Mouse (Mus musculus) intestine, embryonic 14.5 days (tissue): Measurements from ENCODE around the gene Dmwd. TPM values are rescaled to one million over a fixed set of nuclear protein-coding genes. Genes with fewer than 3 reads are reported as not detected.

Experiments
- ATAC-seq: fragments of 200-750 bp; cut with Nextera tagmentation; replicated peaks from 2 replicates; pipeline ENCODE4 v1.8.0; 2017; ENCODE audit warnings: low read depth, moderate number of reproducible peaks, moderate TSS enrichment, moderate library complexity; ENCODE audit not compliant: low FRiP score, low TSS enrichment
- DNase-seq: peaks from one replicate; pipeline ENCODE4 v3.0.0-alpha.2; 2018; ENCODE audit warnings: low spot score
- H3K27ac ChIP-seq: fragments of 300-500 bp; sonication (generic); 2 replicates; pipeline ENCODE4 v1.5.1; 2014; ENCODE audit warnings: low read depth, mild to moderate bottlenecking, control low read depth
- H3K27me3 ChIP-seq: fragments of 300-500 bp; sonication (generic); replicated peaks from 2 replicates; pipeline ENCODE4 v1.6.1; 2014; ENCODE audit warnings: low read length, control low read depth; ENCODE audit not compliant: control insufficient read depth, insufficient read depth
- H3K36me3 ChIP-seq: fragments of 300-500 bp; sonication (generic); 2 replicates; pipeline ENCODE4 v1.6.1; 2014; ENCODE audit warnings: low read length, control low read depth; ENCODE audit not compliant: control insufficient read depth, insufficient read depth
- H3K4me1 ChIP-seq: fragments of 300-500 bp; sonication (generic); replicated peaks from 2 replicates; pipeline ENCODE4 v1.6.1; 2014; ENCODE audit warnings: low read length, control low read depth, mixed read lengths; ENCODE audit not compliant: control insufficient read depth, insufficient read depth
- H3K4me2 ChIP-seq: fragments of 300-500 bp; sonication (generic); 2 replicates; pipeline ENCODE4 v1.6.1; 2014; ENCODE audit warnings: low read length
- H3K4me3 ChIP-seq: fragments of 300-500 bp; sonication (generic); 2 replicates; pipeline ENCODE4 v1.5.1; 2014; ENCODE audit warnings: low read depth, low read length, control low read depth, mixed read lengths
- H3K9ac ChIP-seq: fragments of 300-500 bp; sonication (generic); 2 replicates; pipeline ENCODE4 v1.6.1; 2014; ENCODE audit warnings: mild to moderate bottlenecking, low read length
- H3K9me3 ChIP-seq: fragments of 300-500 bp; sonication (generic); 2 replicates; pipeline ENCODE4 v1.6.1; 2016; ENCODE audit warnings: low read length, control low read depth; ENCODE audit not compliant: control insufficient read depth
- WGBS: fragments of 180-500 bp; shearing (Covaris S2); extraction: QIAGEN DNeasy Blood & Tissue Kit; methylation state at CpG from one replicate; pipeline ENCODE4 v1.1.7; 2014; 5-methylcytosine and 5-hydroxymethylcytosine counted together
- polyA plus RNA-seq: library from polyadenylated mRNA; unstranded; fragments of >200 nt; fragmentation: Nextera tagmentation; extraction: Ambion mirVana; gene quantifications from 2 replicates; pipeline ENCODE4 v1.2.1, GENCODE M21; 2014

The Dmwd gene
- polyA plus RNA-seq, 1 experiment from 2014 or later: 15.8 TPM

DNA sequence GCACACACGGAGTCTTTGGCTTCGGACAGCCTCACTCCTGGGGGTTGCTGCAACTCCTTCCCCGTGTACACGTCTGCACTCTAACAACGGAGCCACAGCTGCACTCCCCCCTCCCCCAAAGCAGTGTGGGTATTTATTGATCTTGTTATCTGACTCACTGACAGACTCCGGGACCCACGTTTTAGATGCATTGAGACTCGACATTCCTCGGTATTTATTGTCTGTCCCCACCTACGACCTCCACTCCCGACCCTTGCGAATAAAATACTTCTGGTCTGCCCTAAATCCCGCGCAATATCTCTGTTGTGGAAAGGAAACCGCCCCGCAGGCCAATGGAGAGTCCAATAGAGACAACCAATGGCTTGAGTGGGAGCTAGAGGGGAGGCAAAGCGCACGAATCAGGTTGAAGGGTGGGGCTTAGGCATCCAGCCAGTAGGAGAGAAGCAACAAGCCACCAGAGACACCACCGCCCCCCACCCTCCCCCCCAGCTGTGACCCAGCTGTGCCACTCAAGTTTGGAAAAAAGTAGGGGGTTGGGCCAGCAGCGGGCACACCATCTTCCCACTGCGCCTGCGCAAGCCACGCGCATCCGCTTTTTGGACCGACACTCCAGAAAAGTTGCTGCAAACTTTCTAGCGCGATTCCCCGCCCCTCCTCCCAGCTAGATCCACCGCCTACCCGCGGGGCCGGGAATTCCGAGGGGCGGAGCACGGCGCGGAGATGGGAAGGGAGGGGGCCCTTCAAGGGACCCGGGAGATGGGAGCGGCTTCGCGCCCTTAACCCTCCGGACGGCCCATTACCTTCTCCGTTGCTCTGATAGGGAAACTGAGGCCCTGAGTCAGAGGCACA, 17.7 kb downstream of the Dmwd start:
- Histone ChIP-seq H3K9ac (peak overlapping the region; percentile 81), H3K4me2 (peak overlapping the region; percentile 91), H3K4me3 (peak overlapping the region; percentile 78), H3K4me1 (peaks cover 36% of the 10 kb centered on the region), H3K36me3 (peaks cover 29% of the 10 kb centered on the region), H3K9me3 (no peaks in the 10 kb centered on the region), H3K27me3 (no peaks in the 10 kb centered on the region), H3K27ac (peak overlapping the region; percentile 96)
- peak; percentile 84 for ATAC-seq
- DNase-seq: peak; percentile 97
- WGBS: 1% methylated on average over 45 of the region's 45 CpGs

DNA sequence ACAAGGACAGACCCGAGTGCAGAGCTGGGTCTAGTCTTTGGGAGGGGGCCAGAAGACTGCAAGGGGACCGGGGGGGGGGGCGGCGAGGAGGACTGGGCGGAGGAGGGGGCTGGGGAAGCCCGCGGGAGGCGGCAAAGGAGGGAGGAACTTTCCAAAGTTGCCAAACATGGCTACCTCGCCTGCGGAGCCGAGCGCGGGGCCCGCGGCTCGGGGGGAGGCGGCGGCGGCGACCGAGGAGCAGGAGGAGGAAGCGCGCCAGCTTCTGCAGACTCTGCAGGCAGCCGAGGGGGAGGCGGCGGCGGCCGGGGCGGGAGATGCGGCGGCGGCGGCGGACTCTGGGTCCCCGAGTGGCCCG, 18.4 kb downstream of the Dmwd start, which contains the start of gene Six5:
TSS of gene Six5 (plus strand) at position 124 of the 355 bp plus-strand sequence.
- Histone ChIP-seq H3K36me3 (peaks cover 26% of the 10 kb centered on the region), H3K27ac (peak within 1 kb of the TSS; percentile 96), H3K4me2 (peak within 1 kb of the TSS; percentile 91), H3K4me3 (peak within 1 kb of the TSS; percentile 78), H3K9ac (peak within 1 kb of the TSS; percentile 81), H3K9me3 (no peaks in the 10 kb centered on the region), H3K27me3 (no peaks in the 10 kb centered on the region), H3K4me1 (peaks cover 36% of the 10 kb centered on the region)
- peak; percentile 0; the same call in 1 of the 2 replicates for ATAC-seq
- no peak for DNase-seq
- 3% methylated on average over 30 of the region's 36 CpGs for WGBS

DNA sequence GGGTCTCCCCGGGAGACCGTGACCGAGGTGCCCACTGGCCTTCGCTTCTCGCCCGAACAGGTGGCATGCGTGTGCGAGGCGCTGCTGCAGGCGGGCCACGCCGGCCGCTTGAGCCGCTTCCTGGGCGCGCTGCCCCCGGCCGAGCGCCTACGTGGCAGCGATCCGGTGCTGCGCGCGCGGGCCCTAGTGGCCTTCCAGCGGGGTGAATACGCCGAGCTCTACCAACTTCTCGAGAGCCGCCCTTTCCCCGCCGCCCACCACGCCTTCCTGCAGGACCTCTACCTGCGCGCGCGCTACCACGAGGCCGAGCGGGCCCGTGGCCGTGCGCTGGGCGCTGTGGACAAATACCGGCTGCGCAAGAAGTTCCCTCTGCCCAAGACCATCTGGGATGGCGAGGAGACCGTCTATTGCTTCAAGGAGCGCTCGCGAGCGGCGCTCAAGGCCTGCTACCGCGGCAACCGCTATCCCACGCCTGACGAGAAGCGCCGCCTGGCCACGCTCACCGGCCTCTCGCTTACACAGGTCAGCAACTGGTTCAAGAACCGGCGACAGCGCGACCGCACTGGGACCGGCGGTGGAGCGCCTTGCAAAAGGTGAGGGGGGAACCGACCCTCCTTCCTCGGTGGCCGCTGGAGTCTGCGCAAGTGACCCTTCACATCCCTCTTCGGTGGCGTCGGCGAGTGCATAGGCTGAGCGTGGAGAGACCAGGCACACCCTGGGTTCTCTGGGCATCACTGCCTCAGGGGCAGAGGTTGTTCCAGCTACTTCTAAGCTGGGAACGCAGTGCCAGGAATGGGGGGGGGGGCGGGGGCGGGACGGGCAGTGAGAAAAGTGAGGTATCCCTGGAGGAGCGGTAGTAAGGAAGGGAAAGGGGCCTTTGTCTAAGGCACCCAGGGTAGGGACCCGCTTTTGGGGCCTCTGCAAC, 19.1 kb downstream of the Dmwd start:
- under 1% methylated on average over 79 of the region's 87 CpGs for WGBS
- peak; percentile 84 for DNase-seq

DNA sequence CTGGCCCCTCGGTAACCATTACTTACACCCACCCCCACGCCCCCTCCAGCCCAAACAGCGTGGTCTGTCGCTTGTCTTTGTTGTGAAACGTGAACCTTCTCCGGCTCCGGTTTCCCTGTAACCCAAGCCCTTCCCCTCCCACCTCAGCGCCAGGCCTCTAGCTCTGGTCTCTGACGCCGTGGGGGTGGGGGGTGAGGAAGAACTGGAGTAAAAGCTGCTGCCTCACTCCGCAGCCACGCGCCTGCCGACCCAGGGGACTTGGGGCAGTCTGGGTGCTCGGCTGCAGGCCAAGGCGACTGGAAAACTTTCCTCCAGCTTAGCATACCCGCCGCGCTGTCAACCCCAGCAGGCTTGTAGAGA, 19.7 kb downstream of the Dmwd start:
- H3K4me1 ChIP-seq: peaks cover 36% of the 10 kb centered on the region
- DNase-seq: peak; percentile 81
- H3K27ac ChIP-seq: peak overlapping the region; percentile 96
- WGBS: under 1% methylated on average over 19 of the region's 19 CpGs
- 0 out of 2 replicates have a peak, but pooled peaks have one; percentile 2 for ATAC-seq
- H3K9ac ChIP-seq: peak overlapping the region; percentile 81
- peaks cover 18% of the 10 kb centered on the region for H3K36me3 ChIP-seq
- peak overlapping the region; percentile 91 for H3K4me2 ChIP-seq
- peak overlapping the region; percentile 78 for H3K4me3 ChIP-seq
- H3K9me3 ChIP-seq: no peaks in the 10 kb centered on the region
- no peaks in the 10 kb centered on the region for H3K27me3 ChIP-seq

More for the DNA sequence above, 19.1 kb downstream of the Dmwd start:
- ATAC-seq: no peak
- Histone ChIP-seq H3K9ac (peak overlapping the region; percentile 81), H3K4me2 (peak overlapping the region; percentile 91), H3K27ac (peak overlapping the region; percentile 96), H3K4me1 (peaks cover 36% of the 10 kb centered on the region), H3K27me3 (no peaks in the 10 kb centered on the region), H3K36me3 (peaks cover 25% of the 10 kb centered on the region), H3K4me3 (peak overlapping the region; percentile 78), H3K9me3 (no peaks in the 10 kb centered on the region)

DNA sequence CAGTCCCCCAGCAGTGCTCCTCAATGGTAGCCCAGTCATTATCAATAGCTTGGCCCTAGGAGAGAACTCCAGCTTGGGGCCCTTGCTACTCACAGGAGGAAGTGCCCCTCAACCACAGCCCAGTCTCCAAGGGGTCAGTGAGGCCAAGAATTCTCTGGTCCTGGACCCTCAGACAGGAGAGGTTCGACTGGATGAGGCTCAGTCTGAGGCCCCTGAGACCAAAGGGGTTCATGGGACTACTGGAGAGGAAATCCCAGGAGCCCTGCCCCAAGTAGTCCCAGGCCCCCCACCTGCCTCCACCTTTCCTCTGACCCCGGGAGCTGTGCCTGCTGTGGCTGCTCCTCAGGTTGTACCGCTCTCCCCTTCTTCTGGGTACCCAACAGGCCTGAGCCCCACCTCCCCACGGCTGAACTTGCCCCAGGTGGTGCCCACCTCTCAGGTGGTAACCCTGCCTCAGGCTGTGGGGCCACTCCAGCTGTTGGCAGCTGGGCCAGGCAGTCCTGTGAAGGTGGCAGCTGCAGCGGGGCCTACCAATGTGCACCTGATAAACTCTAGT, 20.5 kb downstream of the Dmwd start:
- H3K9ac ChIP-seq: peak overlapping the region; percentile 81
- WGBS: 53% methylated on average over 5 of the region's 5 CpGs
- H3K4me1 ChIP-seq: peaks cover 36% of the 10 kb centered on the region
- no peaks in the 10 kb centered on the region for H3K27me3 ChIP-seq
- peak overlapping the region; percentile 91 for H3K4me2 ChIP-seq
- peak overlapping the region; percentile 78 for H3K4me3 ChIP-seq
- H3K27ac ChIP-seq: peak overlapping the region; percentile 96
- no peak for DNase-seq
- H3K36me3 ChIP-seq: peaks cover 17% of the 10 kb centered on the region
- no peaks in the 10 kb centered on the region for H3K9me3 ChIP-seq
- ATAC-seq: no peak

DNA sequence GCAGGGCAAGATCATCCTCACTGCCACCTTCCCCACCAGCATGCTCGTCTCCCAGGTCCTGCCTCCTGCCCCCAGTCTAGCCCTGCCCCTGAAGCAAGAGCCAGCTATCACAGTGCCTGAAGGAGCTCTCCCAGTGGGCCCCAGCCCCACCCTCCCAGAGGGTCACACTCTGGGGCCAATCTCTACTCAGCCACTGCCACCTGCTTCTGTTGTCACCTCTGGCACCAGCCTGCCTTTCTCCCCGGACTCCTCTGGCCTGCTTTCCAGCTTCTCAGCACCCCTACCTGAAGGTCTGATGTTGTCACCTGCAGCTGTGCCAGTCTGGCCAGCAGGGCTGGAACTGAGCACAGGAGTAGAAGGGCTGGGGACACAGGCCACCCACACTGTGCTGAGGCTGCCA, 21.2 kb downstream of the Dmwd start:
- H3K4me3 ChIP-seq: no peak overlapping the region
- H3K9me3 ChIP-seq: no peaks in the 10 kb centered on the region
- no peaks in the 10 kb centered on the region for H3K27me3 ChIP-seq
- WGBS: 39% methylated on average over 2 of the region's 2 CpGs
- no peak overlapping the region for H3K9ac ChIP-seq
- DNase-seq: no peak
- no peak overlapping the region for H3K4me2 ChIP-seq
- peaks cover 30% of the 10 kb centered on the region for H3K4me1 ChIP-seq
- ATAC-seq: no peak
- no peak overlapping the region for H3K27ac ChIP-seq
- peaks cover 17% of the 10 kb centered on the region for H3K36me3 ChIP-seq

DNA sequence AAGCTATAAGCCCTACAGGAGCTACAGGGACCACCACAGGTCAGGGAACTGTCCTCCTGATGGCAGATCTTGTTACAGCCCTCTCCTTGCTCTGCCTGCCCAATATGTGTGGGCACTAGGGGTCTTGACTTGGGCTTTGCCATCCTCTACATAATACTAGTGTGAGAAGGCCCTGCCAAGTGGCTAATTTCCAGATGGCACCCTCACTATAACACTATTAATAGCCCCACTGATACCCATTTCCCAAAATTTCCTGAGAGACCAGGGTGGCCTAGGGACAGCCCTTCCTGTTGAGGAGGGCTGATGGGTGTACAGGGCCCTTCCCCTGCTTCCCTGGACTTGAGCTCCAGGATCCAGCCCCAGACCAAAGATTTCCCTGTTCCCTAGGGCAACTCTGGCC, 21.8 kb downstream of the Dmwd start:
- DNase-seq: no peak
- no peak overlapping the region for H3K4me3 ChIP-seq
- no peak for ATAC-seq
- H3K36me3 ChIP-seq: peaks cover 17% of the 10 kb centered on the region
- no peaks in the 10 kb centered on the region for H3K9me3 ChIP-seq
- H3K9ac ChIP-seq: no peak overlapping the region
- no peak overlapping the region for H3K4me2 ChIP-seq
- no peaks in the 10 kb centered on the region for H3K27me3 ChIP-seq
- H3K27ac ChIP-seq: no peak overlapping the region
- H3K4me1 ChIP-seq: peaks cover 23% of the 10 kb centered on the region

DNA sequence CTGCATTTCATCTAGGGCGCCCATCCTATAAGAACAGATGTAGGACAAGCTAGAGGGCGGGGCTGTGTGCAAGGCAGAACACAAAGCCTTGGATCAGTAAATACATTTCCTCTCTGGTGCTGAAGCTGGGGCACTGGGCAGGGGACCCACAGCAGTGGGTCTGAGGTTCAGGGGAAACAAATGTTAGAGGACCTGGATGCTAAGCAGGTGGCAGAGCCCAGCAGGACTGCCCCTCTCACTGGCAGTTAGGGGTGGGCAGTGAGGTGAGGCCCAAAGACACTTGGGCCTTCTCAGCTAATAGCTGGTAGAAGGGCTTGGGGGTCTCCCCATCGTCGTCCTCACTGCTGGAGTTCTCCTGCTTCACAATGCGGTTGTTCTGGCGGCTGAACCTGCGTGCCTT, 22.8 kb downstream of the Dmwd start:
- Histone ChIP-seq H3K36me3 (peaks cover 17% of the 10 kb centered on the region), H3K9ac (no peak overlapping the region), H3K4me2 (no peak overlapping the region), H3K4me3 (no peak overlapping the region), H3K27ac (no peak overlapping the region), H3K27me3 (no peaks in the 10 kb centered on the region), H3K9me3 (no peaks in the 10 kb centered on the region), H3K4me1 (peaks cover 17% of the 10 kb centered on the region)
- DNase-seq: no peak
- no peak for ATAC-seq
- WGBS: 60% methylated on average over 7 of the region's 7 CpGs
